Mouse (Mus musculus): ENCODE results near the gene Zfp341.

DNA sequence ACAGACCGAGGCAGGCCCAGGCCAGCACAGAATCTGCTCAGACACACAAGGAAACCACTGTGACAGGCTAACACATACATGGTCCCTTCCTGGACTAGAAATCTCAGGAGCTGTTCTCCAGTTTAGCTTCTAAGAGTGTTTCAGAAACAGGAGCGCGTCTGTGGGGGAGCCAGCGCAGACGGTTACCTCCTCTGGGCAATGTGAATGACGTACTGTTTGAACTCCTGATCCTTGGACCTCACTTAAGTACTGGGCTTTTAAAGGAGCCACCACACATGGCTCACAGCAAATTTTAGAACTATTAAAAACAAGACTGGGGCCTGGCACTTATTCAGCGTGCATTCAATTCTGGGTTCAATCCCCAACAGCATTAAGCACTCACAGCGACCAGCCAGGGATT is 46.5 kb upstream of the Zfp341 start:
- TF ChIP-seq CTCF (IDR thresholded peaks at IDR 0.05; ENCODE audit: low read depth): no peak
- TF ChIP-seq EP300 (IDR thresholded peaks at IDR 0.05; ENCODE audit: low read depth): no peak
